Mouse (Mus musculus): ENCODE results near the gene Olfr705. TPM values are rescaled to one million over a fixed set of nuclear protein-coding genes. Genes with fewer than 3 reads are reported as not detected.

The Olfr705 gene
- not detected for polyA plus RNA-seq (2014; fragmentation: Illumina TruSeq; extraction: RNeasy Lipid Tissue Mini Kit (QIAGEN cat#74804); ENCODE audit: low read depth, low replicate concordance)

GRCm38 (mm10) chr7:106876791-106877190, at the start of gene Olfr705:
Gene Olfr705, minus strand, starts transcription at chr7:106876891.

GRCm38 (mm10) chr7:106907676-106908075, 31.0 kb upstream of the Olfr705 start, which contains the start of gene Olfr1532-ps1:
Gene Olfr1532-ps1, plus strand, starts transcription at chr7:106908001.

GRCm38 (mm10) chr7:106901141-106901540, 24.4 kb upstream of the Olfr705 start, which contains the start of gene Olfr707:
Gene Olfr707, minus strand, starts transcription at chr7:106901241.

GRCm38 (mm10) chr7:106888062-106888461, 11.4 kb upstream of the Olfr705 start, which contains the start of gene Olfr706:
Gene Olfr706, minus strand, starts transcription at chr7:106888162.

GRCm38 (mm10) chr7:106862885-106863284, 13.8 kb downstream of the Olfr705 start, which contains the start of gene Olfr704:
Gene Olfr704, plus strand, starts transcription at chr7:106863185.

GRCm38 (mm10) chr7:106843060-106843459, 33.6 kb downstream of the Olfr705 start, which contains the start of gene Olfr703:
Gene Olfr703, plus strand, starts transcription at chr7:106843360.

GRCm38 (mm10) chr7:106833793-106834192, 42.9 kb downstream of the Olfr705 start, which contains the start of gene Olfr702:
Gene Olfr702, minus strand, starts transcription at chr7:106833893.

Other genes with a start within 250 kb of the Olfr705 start
- gene Olfr693, start 196.3 kb downstream of the Olfr705 start, polyA plus RNA-seq (2014; fragmentation: Illumina TruSeq; extraction: RNeasy Lipid Tissue Mini Kit (QIAGEN cat#74804); ENCODE audit: low read depth, low replicate concordance) = not detected
- gene Olfr694, start 185.1 kb downstream of the Olfr705 start, polyA plus RNA-seq (2014; fragmentation: Illumina TruSeq; extraction: RNeasy Lipid Tissue Mini Kit (QIAGEN cat#74804); ENCODE audit: low read depth, low replicate concordance) = not detected
- not detected for gene Olfr695, start 160.5 kb downstream of the Olfr705 start, polyA plus RNA-seq (2014; fragmentation: Illumina TruSeq; extraction: RNeasy Lipid Tissue Mini Kit (QIAGEN cat#74804); ENCODE audit: low read depth, low replicate concordance)
- gene Olfr697, start 134.4 kb downstream of the Olfr705 start, polyA plus RNA-seq (2014; fragmentation: Illumina TruSeq; extraction: RNeasy Lipid Tissue Mini Kit (QIAGEN cat#74804); ENCODE audit: low read depth, low replicate concordance) = not detected
- not detected for gene Olfr698, start 121.5 kb downstream of the Olfr705 start, polyA plus RNA-seq (2014; fragmentation: Illumina TruSeq; extraction: RNeasy Lipid Tissue Mini Kit (QIAGEN cat#74804); ENCODE audit: low read depth, low replicate concordance)
- not detected for gene Olfr699, start 83.7 kb downstream of the Olfr705 start, polyA plus RNA-seq (2014; fragmentation: Illumina TruSeq; extraction: RNeasy Lipid Tissue Mini Kit (QIAGEN cat#74804); ENCODE audit: low read depth, low replicate concordance)
- gene Olfr700, start 68.1 kb downstream of the Olfr705 start, polyA plus RNA-seq (2014; fragmentation: Illumina TruSeq; extraction: RNeasy Lipid Tissue Mini Kit (QIAGEN cat#74804); ENCODE audit: low read depth, low replicate concordance) = not detected
- not detected for gene Olfr701, start 62.8 kb downstream of the Olfr705 start, polyA plus RNA-seq (2014; fragmentation: Illumina TruSeq; extraction: RNeasy Lipid Tissue Mini Kit (QIAGEN cat#74804); ENCODE audit: low read depth, low replicate concordance)
- gene Olfr702, start 43.0 kb downstream of the Olfr705 start, polyA plus RNA-seq (2014; fragmentation: Illumina TruSeq; extraction: RNeasy Lipid Tissue Mini Kit (QIAGEN cat#74804); ENCODE audit: low read depth, low replicate concordance) = not detected
- not detected for gene Olfr703, start 33.5 kb downstream of the Olfr705 start, polyA plus RNA-seq (2014; fragmentation: Illumina TruSeq; extraction: RNeasy Lipid Tissue Mini Kit (QIAGEN cat#74804); ENCODE audit: low read depth, low replicate concordance)
- not detected for gene Olfr704, start 13.7 kb downstream of the Olfr705 start, polyA plus RNA-seq (2014; fragmentation: Illumina TruSeq; extraction: RNeasy Lipid Tissue Mini Kit (QIAGEN cat#74804); ENCODE audit: low read depth, low replicate concordance)
- gene Olfr706, start 11.3 kb upstream of the Olfr705 start, polyA plus RNA-seq (2014; fragmentation: Illumina TruSeq; extraction: RNeasy Lipid Tissue Mini Kit (QIAGEN cat#74804); ENCODE audit: low read depth, low replicate concordance) = not detected
- not detected for gene Olfr707, start 24.4 kb upstream of the Olfr705 start, polyA plus RNA-seq (2014; fragmentation: Illumina TruSeq; extraction: RNeasy Lipid Tissue Mini Kit (QIAGEN cat#74804); ENCODE audit: low read depth, low replicate concordance)
- gene Olfr1532-ps1, start 31.1 kb upstream of the Olfr705 start, polyA plus RNA-seq (2014; fragmentation: Illumina TruSeq; extraction: RNeasy Lipid Tissue Mini Kit (QIAGEN cat#74804); ENCODE audit: low read depth, low replicate concordance) = not detected
- not detected for gene Olfr709-ps1, start 55.3 kb upstream of the Olfr705 start, polyA plus RNA-seq (2014; fragmentation: Illumina TruSeq; extraction: RNeasy Lipid Tissue Mini Kit (QIAGEN cat#74804); ENCODE audit: low read depth, low replicate concordance)
- gene Olfr710, start 71.4 kb upstream of the Olfr705 start, polyA plus RNA-seq (2014; fragmentation: Illumina TruSeq; extraction: RNeasy Lipid Tissue Mini Kit (QIAGEN cat#74804); ENCODE audit: low read depth, low replicate concordance) = not detected
- gene Olfr6, start 87.0 kb upstream of the Olfr705 start, polyA plus RNA-seq (2014; fragmentation: Illumina TruSeq; extraction: RNeasy Lipid Tissue Mini Kit (QIAGEN cat#74804); ENCODE audit: low read depth, low replicate concordance) = not detected
- not detected for gene Olfr711, start 98.6 kb upstream of the Olfr705 start, polyA plus RNA-seq (2014; fragmentation: Illumina TruSeq; extraction: RNeasy Lipid Tissue Mini Kit (QIAGEN cat#74804); ENCODE audit: low read depth, low replicate concordance)
- not detected for gene Olfr2, start 129.2 kb upstream of the Olfr705 start, polyA plus RNA-seq (2014; fragmentation: Illumina TruSeq; extraction: RNeasy Lipid Tissue Mini Kit (QIAGEN cat#74804); ENCODE audit: low read depth, low replicate concordance)
- not detected for gene Olfr713, start 154.3 kb upstream of the Olfr705 start, polyA plus RNA-seq (2014; fragmentation: Illumina TruSeq; extraction: RNeasy Lipid Tissue Mini Kit (QIAGEN cat#74804); ENCODE audit: low read depth, low replicate concordance)
- not detected for gene Olfr714, start 194.1 kb upstream of the Olfr705 start, polyA plus RNA-seq (2014; fragmentation: Illumina TruSeq; extraction: RNeasy Lipid Tissue Mini Kit (QIAGEN cat#74804); ENCODE audit: low read depth, low replicate concordance)
- gene Olfr17, start 216.3 kb upstream of the Olfr705 start, polyA plus RNA-seq (2014; fragmentation: Illumina TruSeq; extraction: RNeasy Lipid Tissue Mini Kit (QIAGEN cat#74804); ENCODE audit: low read depth, low replicate concordance) = not detected
- gene Olfr715b, start 233.5 kb upstream of the Olfr705 start, polyA plus RNA-seq (2014; fragmentation: Illumina TruSeq; extraction: RNeasy Lipid Tissue Mini Kit (QIAGEN cat#74804); ENCODE audit: low read depth, low replicate concordance) = not detected

Measured in adrenal gland, adult 10 weeks (tissue).